Mouse (Mus musculus): ENCODE data around the gene Osgin1. TPM values are rescaled to one million over a fixed set of nuclear protein-coding genes. Genes with fewer than 3 reads are reported as not detected.

Gene Osgin1
- polyA plus RNA-seq, 1 experiment, result 1.8 TPM

Other genes with a start within 250 kb of the Osgin1 start
- gene Hsbp1, start 89.6 kb upstream of the Osgin1 start, polyA plus RNA-seq (2012; rRNA removed), result 544 and 587 TPM in 2 replicates
- 23.0 and 24.4 TPM in 2 replicates for gene Mlycd, start 39.2 kb upstream of the Osgin1 start, polyA plus RNA-seq (2012; rRNA removed)
- 62.7 and 68.0 TPM in 2 replicates for gene Necab2, start 12.6 kb downstream of the Osgin1 start, polyA plus RNA-seq (2012; rRNA removed)
- 0.72 and 0.88 TPM in 2 replicates for gene Slc38a8, start 67.6 kb downstream of the Osgin1 start, polyA plus RNA-seq (2012; rRNA removed)
- 65.4 and 70.7 TPM in 2 replicates for gene Mbtps1, start 124.6 kb downstream of the Osgin1 start, polyA plus RNA-seq (2012; rRNA removed)
- 36.3 and 38.5 TPM in 2 replicates for gene Hsdl1, start 141.1 kb downstream of the Osgin1 start, polyA plus RNA-seq (2012; rRNA removed)
- gene Dnaaf1, start 141.1 kb downstream of the Osgin1 start, polyA plus RNA-seq (2012; rRNA removed), result 0.15 and 0.18 TPM in 2 replicates
- gene Taf1c, start 171.1 kb downstream of the Osgin1 start, polyA plus RNA-seq (2012; rRNA removed), result 15.3 and 16.3 TPM in 2 replicates
- gene Adad2, start 178.6 kb downstream of the Osgin1 start, polyA plus RNA-seq (2012; rRNA removed), result 0.08 TPM in 1 of 2 replicates, not detected in the other
- gene Kcng4, start 201.6 kb downstream of the Osgin1 start, polyA plus RNA-seq (2012; rRNA removed), result 3.1 and 4.9 TPM in 2 replicates
- gene Wfdc1, start 232.2 kb downstream of the Osgin1 start, polyA plus RNA-seq (2012; rRNA removed), result 18.2 and 24.3 TPM in 2 replicates

Measured in frontal cortex, adult 2 months (tissue).